Mouse (Mus musculus) adrenal gland (tissue): Measurements from ENCODE around the gene Pex5.

Experiments used
- intact Hi-C: fragments of 180-260 bp; cut with DNase I; formaldehyde crosslinking; loops from one replicate; pipeline ENCODE4 v1.15.1; 2025
- long read RNA-seq, 2 experiments: library from polyadenylated mRNA; unstranded; transcript quantifications; one replicate each; pipeline ENCODE4 v2.0.0; 2020; ENCODE audit warnings: borderline replicate concordance in 1 of 2; ENCODE audit not compliant: insufficient replicate concordance in 1 of 2

Pex5 gene
- long read RNA-seq, experiment 1, transcript Pex5-201 (16 exons, 3,139 nt), result major isoform, 10 of 19 reads
- long read RNA-seq, experiment 1, partial matches to known transcripts, result 0 of 19 reads
- long read RNA-seq, experiment 1, other reads (novel, unspliced or antisense), result 3 of 19 reads
- long read RNA-seq, experiment 2, partial matches to known transcripts, result 4 of 12 reads
- long read RNA-seq, experiment 2, other reads (novel, unspliced or antisense), result 5 of 12 reads

GRCm38 (mm10) chr6:124414927-124415325 lies at the start of gene Pex5:
TSS of gene Pex5 (minus strand) at chr6:124415067.
- intact Hi-C loops, result loop anchor here (5.0 kb wide), 2 partner anchors 37 to 57 kb away; no protein-coding TSS in a partner anchor

DNA sequence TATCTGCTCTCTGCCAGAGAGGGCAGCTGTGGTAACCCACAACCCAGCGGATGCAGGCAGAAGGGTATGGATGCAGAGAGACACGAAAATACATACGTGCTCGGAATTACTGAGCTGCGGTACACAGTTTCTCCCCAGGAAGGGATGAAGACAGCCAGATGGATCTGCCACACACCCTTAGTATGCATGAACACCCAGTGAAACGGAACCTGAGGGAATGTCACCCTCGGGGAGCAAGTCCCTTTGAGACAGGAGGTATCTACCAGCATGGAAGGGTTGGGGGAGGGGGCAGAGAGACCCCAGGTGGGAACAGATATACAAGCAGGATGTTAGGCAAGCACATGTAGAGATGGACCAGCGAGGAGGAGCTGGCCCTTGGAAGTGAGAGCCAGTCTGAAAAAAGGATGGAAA lies 49.0 kb upstream of the Pex5 start:
- intact Hi-C loops, result no loop called here

GRCm38 (mm10) chr6:124459388-124459787 lies 44.5 kb upstream of the Pex5 start:
- intact Hi-C loops, result no loop called here

DNA sequence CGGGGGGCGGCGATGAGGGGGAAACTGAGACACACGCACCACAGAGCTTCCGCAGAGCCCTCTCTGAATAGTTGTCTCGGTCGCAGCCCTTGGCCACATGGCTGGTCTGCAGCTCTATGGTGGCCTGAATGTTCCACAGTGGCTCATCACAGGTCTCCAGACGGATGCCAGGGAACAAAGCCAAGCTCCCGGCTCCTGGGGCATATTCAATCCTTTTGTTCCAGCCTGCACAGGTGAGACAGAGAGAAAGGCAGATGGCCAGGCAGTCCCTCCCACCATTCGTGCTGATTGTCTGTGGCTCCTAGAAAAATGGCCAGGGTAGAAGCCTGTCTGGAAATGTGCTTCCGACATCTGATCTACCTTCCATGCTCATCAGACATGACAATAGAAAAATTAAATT lies 43.6 kb upstream of the Pex5 start:
- intact Hi-C loops, result no loop called here

- intact Hi-C loops, result no loop called here
Measured at GRCm38 (mm10) chr6:124457827-124458226, 43.0 kb upstream of the Pex5 start.

- intact Hi-C loops, result no loop called here
Measured at GRCm38 (mm10) chr6:124456243-124456642, 41.4 kb upstream of the Pex5 start.

DNA sequence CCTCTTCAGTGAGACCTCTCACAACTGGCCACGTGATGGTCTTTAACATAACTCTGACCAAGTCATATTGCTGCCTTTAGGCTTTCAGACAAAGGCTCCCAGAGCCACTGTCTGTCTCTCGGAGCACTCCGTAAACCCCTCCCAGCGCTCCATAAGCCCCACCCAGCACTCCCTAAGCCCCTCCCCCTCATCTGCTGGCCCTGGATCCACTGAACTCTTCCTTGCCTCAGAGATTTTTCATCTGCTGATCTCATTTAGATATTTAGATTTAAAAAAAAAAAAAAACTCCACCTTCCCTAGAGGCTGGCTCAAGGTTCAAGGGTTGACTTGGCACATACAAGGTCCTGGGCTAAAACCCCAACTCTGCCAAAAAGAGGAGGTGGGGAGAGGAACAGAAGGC lies 38.9 kb upstream of the Pex5 start:
- intact Hi-C loops, result loop anchor here (5.0 kb wide), 1 partner anchor 36 kb away; the partner anchor contains the start of gene Pex5

DNA sequence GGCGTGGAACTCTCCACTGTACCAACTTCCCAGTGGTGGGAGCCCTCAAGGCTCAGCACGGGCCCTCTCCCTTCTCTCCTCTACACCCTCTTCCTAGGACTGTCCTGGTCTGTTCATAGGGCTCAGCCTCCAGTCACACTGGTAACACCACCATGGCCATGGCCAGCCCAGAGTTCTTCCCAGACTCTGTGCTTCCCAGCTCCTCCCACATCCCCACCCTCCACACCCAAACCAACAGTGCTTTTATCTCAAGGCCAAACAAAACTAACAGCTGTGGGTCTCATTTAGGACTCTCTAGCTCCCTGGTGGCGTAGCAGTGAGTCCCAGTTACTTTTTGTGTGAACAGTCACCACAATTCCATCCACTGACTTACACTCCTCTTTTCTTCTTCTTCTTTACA lies 37.1 kb upstream of the Pex5 start:
- intact Hi-C loops, result loop anchor here (5.0 kb wide), 1 partner anchor 35 kb away; the partner anchor contains the start of gene Pex5

DNA sequence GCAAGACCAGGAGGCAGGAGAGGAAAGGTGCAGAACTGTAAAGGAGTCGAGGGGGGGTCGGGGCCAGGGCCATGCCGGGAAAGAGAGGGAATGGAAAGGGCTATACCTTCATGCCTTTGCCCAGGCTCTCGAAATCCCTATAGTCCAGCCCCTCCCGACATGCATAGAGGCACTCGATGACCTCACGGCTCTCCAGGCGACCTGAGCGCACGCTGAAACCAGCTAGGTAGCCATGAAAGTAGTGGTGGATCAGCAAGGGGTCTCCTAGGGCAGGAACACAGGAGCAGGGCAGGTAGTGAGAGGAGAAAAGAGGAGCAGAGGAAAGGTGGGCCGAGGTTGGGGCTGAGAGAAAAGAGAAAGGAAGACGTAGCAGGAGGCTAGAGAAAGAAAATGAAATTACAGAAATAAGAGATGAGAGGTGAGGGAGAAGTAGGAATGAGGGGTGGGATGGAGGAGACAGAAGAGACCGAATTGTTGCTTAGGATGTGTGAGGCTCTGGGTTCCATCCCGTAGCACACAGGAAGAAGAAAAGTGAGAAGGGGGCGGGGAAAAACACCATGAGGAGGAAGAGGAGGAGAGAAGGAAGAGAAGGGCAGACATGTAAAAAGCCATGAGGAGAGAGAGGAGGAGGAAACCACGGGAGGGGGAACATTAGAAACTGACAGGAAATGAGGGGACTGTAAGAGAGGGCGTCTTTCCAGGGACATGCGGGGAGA lies 35.0 kb upstream of the Pex5 start:
- intact Hi-C loops, result loop anchor here (5.0 kb wide), 1 partner anchor 33 kb away; the partner anchor contains the start of gene Pex5

DNA sequence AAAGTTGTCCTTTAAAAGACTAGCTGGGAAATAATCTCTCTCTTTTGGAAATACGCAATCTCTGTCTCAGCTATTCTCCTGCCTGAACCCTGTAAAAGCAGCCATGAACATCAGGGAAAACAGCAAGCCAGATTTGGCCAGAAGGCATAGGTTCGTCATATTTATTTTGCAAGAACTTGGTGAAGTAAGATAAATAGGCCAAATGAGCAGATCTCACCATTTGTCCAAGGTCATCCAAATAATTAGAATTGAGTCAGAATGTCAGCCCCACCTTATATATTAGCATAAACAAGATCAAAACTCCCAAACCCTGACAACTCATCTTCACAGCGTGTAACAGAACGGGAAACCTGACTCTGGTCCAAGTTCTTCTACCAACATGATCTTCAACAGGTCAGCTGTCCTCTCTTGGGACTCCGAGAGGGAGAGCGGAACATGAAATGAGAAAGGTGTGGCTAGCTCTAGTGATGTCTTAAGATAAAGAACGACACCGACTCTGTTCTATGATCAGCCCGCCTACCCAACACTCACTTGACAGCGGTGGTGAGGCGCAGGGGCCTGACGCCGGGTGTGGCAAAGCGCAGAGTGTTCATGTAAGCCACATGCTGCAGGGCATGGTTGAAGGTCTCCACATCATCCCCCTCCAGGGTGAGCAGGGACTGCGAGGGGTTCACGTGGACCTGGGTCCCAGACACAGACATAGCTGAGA lies 34.2 kb upstream of the Pex5 start:
- intact Hi-C loops, result no loop called here

- intact Hi-C loops, result no loop called here
Measured at GRCm38 (mm10) chr6:124448186-124448852, 33.5 kb upstream of the Pex5 start.

DNA sequence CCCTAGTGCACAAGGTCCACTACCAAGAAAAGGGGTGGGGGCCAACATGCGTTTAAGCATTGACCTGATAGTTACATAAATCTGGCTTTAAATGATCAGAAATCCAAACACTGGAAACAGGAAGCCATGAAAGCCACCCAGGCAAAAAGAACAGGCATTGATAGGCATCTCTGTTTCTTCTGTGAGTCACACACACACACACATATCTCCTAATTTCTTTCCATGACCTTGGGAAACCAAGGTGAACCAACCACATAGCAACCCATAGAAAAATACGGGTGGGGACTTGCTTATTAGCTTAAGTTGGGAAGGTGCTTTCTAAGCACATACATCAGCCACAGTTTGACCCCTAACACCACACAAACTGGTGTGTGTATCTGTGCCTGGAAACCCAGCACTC lies 32.5 kb upstream of the Pex5 start:
- intact Hi-C loops, result no loop called here

DNA sequence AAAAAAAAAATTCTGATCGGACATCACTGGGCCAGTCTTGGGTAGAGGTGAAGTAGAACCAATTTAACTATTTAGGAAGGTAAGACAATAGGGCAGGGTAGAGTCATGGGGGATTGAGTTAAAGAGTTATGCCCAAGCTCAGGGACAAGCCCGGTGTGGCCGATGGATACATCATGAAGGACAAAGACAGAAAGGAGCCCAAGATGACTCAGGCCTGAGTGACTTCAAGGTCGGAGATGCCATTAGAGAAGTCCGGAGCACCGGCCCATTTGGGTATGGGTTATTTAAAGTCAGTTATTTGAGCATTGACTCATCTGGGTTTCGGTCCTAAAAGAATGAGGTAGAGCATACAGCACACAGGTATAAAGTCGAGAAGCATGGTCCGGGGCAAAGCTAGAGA lies 31.6 kb upstream of the Pex5 start:
- intact Hi-C loops, result no loop called here

- intact Hi-C loops, result no loop called here
Measured at GRCm38 (mm10) chr6:124446024-124446423, 31.2 kb upstream of the Pex5 start.

DNA sequence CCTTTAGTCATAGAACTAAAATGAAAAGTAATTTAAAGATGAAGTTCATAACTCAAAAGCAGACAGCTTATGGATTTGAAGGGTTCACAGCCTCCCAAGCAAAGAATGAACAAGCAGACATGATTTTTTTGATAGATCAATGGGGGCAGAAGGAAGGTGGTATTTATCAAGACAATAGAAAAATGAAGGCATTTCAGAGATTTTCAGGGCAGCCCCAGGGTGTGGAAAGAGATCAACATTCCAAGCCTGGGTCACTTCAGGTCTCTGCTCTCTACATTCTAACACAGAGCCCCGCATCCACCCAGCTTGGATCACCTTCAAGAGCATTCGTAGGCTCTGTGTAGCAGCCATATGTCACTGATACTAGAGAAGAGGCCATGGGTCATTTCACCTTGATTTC lies 28.5 kb upstream of the Pex5 start:
- intact Hi-C loops, result no loop called here

DNA sequence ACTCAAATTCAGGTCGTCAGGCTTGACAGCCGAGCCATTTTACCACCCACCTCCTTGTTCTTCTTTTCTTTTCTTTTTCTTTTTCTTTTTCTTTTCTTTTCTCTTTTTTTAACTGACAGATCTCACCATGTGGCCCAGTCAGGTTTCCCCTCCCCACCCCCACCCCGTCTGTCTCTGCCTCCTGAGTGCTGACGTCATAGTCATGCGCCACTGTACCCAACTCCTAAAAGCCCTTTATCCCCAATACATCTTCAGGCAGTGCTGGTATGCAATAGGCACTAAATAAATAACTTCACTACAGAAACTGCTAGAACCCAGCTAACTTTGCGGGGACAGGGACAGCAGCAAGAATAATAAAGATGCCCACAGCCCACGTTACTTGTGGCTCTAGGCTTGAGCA lies 21.4 kb upstream of the Pex5 start:
- intact Hi-C loops, result no loop called here

DNA sequence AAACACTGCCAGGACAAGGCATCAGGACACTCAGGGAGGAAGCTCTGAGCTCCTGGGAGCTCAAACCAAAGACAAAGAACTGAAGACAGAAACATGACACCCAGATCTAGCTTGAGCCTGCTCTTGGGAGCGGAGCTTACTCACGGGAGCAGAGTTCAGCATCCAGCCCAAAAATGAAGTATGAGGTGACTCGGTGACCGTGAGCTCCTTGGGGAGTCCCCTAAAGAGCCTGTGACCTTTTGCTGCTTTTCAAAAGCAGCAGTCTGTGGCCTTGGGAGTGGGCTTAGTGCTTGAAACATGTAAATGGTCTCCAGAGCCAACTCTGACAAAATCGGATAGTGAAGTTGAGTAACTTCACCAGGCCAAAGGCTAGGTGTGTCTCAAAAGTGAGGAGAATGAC lies 20.3 kb upstream of the Pex5 start:
- intact Hi-C loops, result no loop called here

- intact Hi-C loops, result no loop called here
Measured at GRCm38 (mm10) chr6:124433688-124434324, 18.9 kb upstream of the Pex5 start.

DNA sequence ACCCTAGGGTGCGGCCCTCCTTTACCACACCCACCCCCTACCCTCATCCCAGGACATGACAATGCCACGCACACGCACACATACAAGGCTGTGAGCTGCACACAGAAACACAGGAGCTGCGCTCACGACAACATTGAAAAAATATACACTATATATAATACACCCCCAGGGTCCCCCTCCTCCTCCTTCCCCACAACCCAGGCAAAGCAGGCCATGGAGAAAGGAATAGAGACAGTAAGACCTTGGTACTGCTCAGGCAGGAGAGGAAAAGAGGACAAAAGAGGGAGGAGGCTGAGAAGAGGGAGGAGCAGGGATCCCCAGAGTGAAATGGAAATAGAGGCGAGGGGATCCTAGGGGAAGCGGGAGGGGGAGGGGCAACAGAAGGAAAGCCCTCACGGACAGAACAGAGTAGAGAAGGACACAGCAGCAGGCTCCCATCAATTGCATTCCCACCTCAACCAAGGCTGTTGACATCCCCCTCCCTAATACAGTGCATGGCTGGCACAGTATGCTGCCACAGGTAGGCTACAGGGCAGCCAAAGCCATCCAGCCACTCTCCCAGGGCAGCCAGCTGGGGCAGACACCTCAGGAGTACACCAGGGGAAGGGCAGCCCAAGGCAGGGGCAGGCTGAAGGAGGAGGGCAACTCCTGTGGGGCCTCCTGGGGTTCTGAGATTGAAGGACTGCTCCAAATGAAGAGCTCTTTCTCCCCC lies 16.1 kb upstream of the Pex5 start:
- intact Hi-C loops, result no loop called here

DNA sequence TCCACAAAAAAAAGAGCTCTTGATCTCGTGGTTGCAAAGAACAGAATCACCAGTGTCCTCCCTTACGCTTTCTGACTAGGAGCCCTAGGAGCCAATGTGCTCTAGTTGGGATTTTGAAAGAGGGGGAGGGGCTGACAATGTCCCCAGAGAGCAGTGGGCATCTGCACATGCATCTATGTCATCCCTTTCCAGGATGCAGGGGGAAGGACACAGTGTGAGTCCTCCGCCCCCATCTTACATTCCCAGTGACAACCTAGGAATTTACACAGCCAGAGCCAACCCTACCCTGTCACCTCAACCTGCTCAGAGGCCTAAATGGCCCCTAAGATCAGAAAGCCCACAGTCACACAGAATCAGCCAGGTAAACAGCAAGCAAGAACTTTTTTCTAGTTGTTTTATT lies 15.5 kb upstream of the Pex5 start:
- intact Hi-C loops, result no loop called here
